Mouse (Mus musculus) mouse trophoblast stem cell (cell line): ENCODE results near the gene Ccdc141.
"Not testable (repeated sequence)": the region's sequence is repeated elsewhere in the genome, so short reads cannot be mapped to it uniquely, and the experiment has no call there.

Experiments used
- in situ Hi-C, 2 experiments: fragments of 300-500 bp; cut with MseI, MboI; formaldehyde crosslinking; loops; 2 replicates in 1 of 2; 3 replicates in 1 of 2; pipeline ENCODE4 v1.15.1; 2025

Ccdc141 gene

GRCm38 (mm10) chr2:77061871-77062270, 108.6 kb downstream of the Ccdc141 start:
- in situ Hi-C loops: loop anchor here (10.0 kb wide), 2 partner anchors 143 to 283 kb away; no protein-coding TSS in a partner anchor

GRCm38 (mm10) chr2:77059596-77059995, 110.8 kb downstream of the Ccdc141 start:
- in situ Hi-C loops: no loop called here

- in situ Hi-C loops: no loop called here
Observed at GRCm38 (mm10) chr2:77056367-77056766, 114.1 kb downstream of the Ccdc141 start.

- in situ Hi-C loops: no loop called here
Observed at GRCm38 (mm10) chr2:77042912-77043311, 127.5 kb downstream of the Ccdc141 start.

- in situ Hi-C loops: no loop called here
Observed at GRCm38 (mm10) chr2:77039683-77040082, 130.8 kb downstream of the Ccdc141 start.

GRCm38 (mm10) chr2:77039281-77039680, 131.2 kb downstream of the Ccdc141 start:
- in situ Hi-C loops: no loop called here

GRCm38 (mm10) chr2:77037211-77037610, 133.2 kb downstream of the Ccdc141 start:
- in situ Hi-C loops: no loop called here

GRCm38 (mm10) chr2:77034112-77034511, 136.3 kb downstream of the Ccdc141 start:
- in situ Hi-C loops: no loop called here

- in situ Hi-C loops: no loop called here
Observed at GRCm38 (mm10) chr2:77033322-77034060, 136.9 kb downstream of the Ccdc141 start.

- in situ Hi-C loops: no loop called here
Observed at GRCm38 (mm10) chr2:77020649-77021048, 149.8 kb downstream of the Ccdc141 start.

GRCm38 (mm10) chr2:77017735-77018134, 152.7 kb downstream of the Ccdc141 start:
- in situ Hi-C loops: no loop called here

- in situ Hi-C loops: not testable (repeated sequence)
Observed at GRCm38 (mm10) chr2:77013449-77013848, 157.0 kb downstream of the Ccdc141 start.

GRCm38 (mm10) chr2:77011981-77012380, 158.5 kb downstream of the Ccdc141 start:
- in situ Hi-C loops: no loop called here

GRCm38 (mm10) chr2:77007015-77007414, 163.4 kb downstream of the Ccdc141 start:
- in situ Hi-C loops: no loop called here

- in situ Hi-C loops: no loop called here
Observed at GRCm38 (mm10) chr2:77003148-77003547, 167.3 kb downstream of the Ccdc141 start.

GRCm38 (mm10) chr2:76998351-76998750, 172.1 kb downstream of the Ccdc141 start:
- in situ Hi-C loops: no loop called here

- in situ Hi-C loops: no loop called here
Observed at GRCm38 (mm10) chr2:76992493-76993201, 177.8 kb downstream of the Ccdc141 start.

- in situ Hi-C loops: no loop called here
Observed at GRCm38 (mm10) chr2:76987317-76987716, 183.1 kb downstream of the Ccdc141 start.

- in situ Hi-C loops: no loop called here
Observed at GRCm38 (mm10) chr2:76984384-76984783, 186.1 kb downstream of the Ccdc141 start.

- in situ Hi-C loops: no loop called here
Observed at GRCm38 (mm10) chr2:76983601-76984000, 186.8 kb downstream of the Ccdc141 start.

- in situ Hi-C loops: no loop called here
Observed at GRCm38 (mm10) chr2:76982391-76983145, 187.9 kb downstream of the Ccdc141 start, which contains the start of gene Ttn. Ttn (minus strand) TSS chr2:76982547.

- in situ Hi-C loops: no loop called here
Observed at GRCm38 (mm10) chr2:76981717-76982116, 188.7 kb downstream of the Ccdc141 start.
